Mouse (Mus musculus): Measurements from ENCODE around the gene Gm8232.
"Not testable (repeated sequence)": the region's sequence is repeated elsewhere in the genome, so short reads cannot be mapped to it uniquely, and the experiment has no call there.

Gene Gm8232

DNA sequence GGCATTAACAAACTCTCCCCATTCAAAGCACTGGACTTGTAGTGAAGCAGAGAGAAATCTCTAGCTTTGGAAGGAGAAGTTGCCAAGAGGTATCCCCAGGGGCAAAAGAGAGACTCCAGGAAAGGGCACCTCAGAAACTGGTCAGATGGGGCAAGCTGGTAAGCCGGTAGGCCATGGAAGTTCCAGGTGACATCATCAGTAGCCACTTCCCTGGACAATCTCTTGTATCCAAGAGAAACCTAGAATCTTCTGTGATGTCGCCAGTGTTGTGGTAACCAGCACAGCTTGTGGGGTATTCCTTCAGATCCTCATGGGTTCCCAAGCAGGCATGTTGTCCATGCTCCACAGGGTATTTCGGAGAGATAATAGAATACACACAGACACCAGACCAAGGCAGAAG, at the start of gene Gm8232:
Gene Gm8232, plus strand, starts transcription at position 301 of the 400 bp plus-strand sequence.
- not testable (repeated sequence) for DNase-seq (ENCODE audit: low spot score in 2 of 2)

DNA sequence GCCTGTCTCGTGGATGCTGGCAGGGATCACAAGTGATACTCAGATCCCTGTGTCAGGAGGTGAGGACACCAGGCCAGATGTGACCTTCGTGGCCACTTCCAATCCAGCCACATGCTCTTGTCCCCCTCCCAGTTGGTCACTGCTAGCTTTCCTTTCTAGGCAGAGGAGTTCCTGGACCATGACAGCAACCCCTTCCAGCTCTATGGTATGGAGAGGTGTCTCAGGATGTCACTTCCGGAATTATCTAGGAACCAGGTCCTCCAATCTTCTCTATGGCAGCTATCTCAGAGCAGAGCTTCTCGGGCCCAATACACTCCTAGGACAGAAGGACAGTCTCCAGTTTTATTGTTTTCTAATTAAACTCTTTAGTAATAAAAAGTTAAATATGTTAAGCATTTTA, 49.2 kb upstream of the Gm8232 start:
- not testable (repeated sequence) for DNase-seq (ENCODE audit: low spot score in 2 of 2)

DNA sequence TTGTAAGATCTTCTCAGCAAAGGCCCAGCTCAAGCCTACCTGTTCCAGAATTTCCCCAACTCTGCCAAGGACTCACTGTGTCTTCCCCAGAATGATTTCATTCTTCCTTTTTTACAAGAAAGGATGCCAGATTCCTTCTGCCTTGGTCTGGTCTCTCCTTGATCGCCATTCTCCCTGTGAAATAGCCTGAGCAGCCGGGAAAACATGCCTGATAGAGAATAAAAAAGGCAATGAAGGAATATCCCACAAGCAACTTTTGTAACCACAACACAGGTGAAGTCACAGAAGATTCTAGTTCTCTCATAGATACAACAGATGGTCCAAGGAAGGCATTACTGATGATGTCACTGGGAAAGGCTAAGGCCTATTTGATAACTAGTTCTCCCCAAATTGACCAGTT, 22.8 kb upstream of the Gm8232 start, which contains the start of gene Gm3371:
Gene Gm3371, minus strand, starts transcription at position 101 of the 400 bp plus-strand sequence.
- DNase-seq (ENCODE audit: low spot score in 2 of 2) = not testable (repeated sequence)

All from right cerebral cortex, postnatal 10 days (tissue).